Mouse (Mus musculus): Measurements from ENCODE around the gene Mrpl37.

The Mrpl37 gene

DNA sequence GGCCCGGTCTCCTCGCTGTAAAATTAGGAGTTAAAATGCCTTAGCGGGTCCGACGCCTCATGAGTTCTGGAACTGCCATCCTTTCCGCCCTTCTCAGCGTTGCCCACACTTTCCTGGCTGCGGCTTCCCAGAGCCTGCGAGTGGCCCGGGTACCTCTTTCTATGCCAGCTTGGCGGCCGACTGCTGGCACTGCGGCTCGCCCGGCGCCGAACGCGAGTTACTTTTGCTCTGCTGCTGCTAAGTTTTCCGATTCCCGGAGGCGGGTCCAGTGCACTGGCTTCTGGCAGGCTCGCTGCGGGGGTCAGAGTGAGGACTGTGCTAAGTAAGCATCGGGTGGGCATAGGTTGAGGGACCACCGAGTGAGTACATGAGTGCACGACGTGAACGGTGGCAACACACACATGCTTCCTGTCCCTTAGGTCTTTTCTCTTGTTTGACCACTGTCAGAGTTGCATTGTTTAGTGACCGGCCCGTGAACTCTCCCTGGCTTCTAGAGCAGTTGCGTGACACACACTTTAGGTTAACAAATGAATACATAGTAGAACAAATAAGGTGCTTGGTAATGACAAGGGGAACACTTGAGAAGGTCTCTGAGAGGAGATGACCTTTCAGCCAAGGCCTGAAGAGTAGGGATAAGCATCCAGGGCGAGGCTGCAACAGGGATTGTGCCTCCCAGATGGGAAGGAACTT is 628 bp upstream of the Mrpl37 start:
- no peak for DNase-seq (ENCODE audit: low read depth in 2 of 2, low spot score in 2 of 2)

- DNase-seq (ENCODE audit: low read depth in 2 of 2, low spot score in 2 of 2): no peak
These were observed 2.1 kb downstream of the Mrpl37 start for GRCm38 (mm10) chr4:107064394-107065098.

DNA sequence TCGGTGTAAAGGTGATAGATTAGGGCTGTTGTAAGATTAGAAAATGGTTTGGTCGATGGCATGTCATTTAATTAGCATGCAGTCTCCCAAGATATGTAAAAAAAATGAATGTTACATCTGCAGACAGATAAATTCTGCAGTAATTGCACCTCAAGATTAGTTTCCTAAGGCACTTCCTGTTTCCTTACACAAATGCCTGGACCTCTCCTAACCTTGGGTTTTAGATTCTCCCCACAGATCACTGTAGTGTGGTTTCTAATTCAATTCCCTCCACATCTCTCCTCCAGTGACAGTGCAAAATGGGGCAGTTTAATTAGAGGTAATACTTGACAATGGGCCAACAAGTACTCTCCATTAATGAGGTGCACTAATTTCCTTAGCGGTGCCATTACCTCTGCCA is 3.5 kb downstream of the Mrpl37 start:
- no peak for DNase-seq (ENCODE audit: low read depth in 2 of 2, low spot score in 2 of 2)

DNA sequence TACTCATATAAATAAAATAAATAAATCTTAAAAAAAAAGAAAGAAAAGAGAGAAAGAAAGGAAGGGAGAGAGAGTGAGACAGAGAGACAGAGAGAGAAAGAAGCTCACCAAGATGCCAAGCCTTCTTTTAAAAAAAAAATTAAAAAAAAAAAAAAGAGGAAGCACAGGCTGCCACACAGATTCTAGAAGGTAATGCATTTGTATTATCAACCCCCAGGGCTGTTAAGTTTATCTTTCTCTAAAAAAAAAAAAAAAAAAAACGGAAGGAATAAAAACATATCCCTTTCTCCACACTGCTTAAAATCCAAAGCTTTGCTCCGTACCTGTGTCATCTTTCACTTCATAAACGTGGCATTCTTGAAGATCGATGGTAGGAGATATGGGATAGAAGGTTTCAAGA is 5.1 kb downstream of the Mrpl37 start:
- DNase-seq (ENCODE audit: low read depth in 2 of 2, low spot score in 2 of 2): no peak

- DNase-seq (ENCODE audit: low read depth in 2 of 2, low spot score in 2 of 2): no peak
These were observed 7.9 kb downstream of the Mrpl37 start for GRCm38 (mm10) chr4:107058781-107059180.

DNA sequence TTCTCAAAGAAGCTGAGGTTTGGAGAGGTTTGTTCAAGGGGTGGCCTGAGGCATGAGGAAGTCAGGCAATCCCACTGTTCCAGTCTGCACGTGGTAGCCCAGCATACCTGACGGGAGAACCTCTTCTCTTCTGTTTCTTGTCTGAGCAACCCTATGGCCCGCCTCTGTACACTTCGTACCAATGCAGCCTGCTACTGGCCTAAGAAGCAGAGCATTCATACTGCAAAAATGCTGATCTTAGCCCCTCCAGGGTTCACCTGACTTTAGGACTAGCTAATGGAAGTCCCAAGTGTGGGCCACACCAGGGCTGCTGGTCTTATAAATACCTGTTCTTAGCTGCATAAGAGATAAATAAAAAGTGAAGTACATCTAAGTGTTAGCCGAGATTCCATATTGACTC is 8.3 kb downstream of the Mrpl37 start:
- DNase-seq (ENCODE audit: low read depth in 2 of 2, low spot score in 2 of 2): no peak

GRCm38 (mm10) chr4:107056088-107056487 is 10.6 kb downstream of the Mrpl37 start:
- no peak for DNase-seq (ENCODE audit: low read depth in 2 of 2, low spot score in 2 of 2)

GRCm38 (mm10) chr4:107052962-107053553 is 13.6 kb downstream of the Mrpl37 start:
- DNase-seq (ENCODE audit: low read depth in 2 of 2, low spot score in 2 of 2): no peak

GRCm38 (mm10) chr4:107051889-107052288 is 14.8 kb downstream of the Mrpl37 start:
- no peak for DNase-seq (ENCODE audit: low read depth in 2 of 2, low spot score in 2 of 2)

DNA sequence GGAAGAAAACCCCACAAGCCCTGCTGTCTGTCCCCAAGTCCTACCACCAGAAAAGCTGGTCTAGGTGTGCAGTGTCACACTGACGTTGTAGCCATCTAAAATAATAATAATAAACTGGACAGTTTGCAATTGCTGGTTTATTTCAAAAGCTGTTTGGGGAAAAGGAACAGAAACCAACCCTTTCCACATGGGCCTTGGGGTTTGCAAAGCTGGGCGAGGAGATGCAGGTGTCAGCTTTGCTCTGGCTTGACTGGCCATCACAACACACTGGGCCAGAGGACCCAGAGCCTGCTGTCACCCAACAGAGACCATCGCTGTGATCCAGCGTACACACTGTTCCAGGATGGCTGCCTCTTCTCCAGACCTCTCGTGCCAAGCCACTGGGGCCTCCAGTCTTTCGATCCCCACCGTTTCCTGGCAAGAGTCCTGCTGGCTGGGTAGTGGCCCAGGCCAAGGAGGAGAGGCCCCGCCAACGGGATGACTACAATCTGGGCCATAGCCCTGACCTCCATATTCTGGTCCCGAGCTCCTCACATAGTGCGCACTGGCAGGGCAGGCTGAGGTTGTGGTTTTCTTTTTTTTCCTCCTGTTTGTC is 18.0 kb downstream of the Mrpl37 start:
- no peak for DNase-seq (ENCODE audit: low read depth in 2 of 2, low spot score in 2 of 2)

DNA sequence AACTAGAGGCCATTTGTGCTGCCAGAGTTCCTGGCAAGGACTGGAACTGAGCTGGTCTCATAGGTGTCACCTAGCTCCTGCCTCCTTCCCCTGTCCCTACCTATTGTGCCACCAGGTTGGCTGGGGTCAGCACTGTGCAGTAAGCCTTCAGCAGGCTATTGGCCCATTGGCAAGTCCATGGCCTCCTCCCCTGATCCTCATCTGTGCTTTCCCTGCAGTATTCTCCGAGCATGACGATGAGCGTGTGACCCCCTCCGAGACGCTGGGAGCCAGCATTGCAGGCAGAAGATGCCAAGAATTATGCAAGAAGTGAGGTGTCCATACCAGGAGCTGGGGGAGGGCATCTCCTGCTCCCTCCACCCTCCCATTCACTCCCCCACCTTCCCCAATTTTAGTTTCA is 18.9 kb downstream of the Mrpl37 start:
- no peak for DNase-seq (ENCODE audit: low read depth in 2 of 2, low spot score in 2 of 2)

- DNase-seq (ENCODE audit: low read depth in 2 of 2, low spot score in 2 of 2): no peak
These were observed 21.5 kb downstream of the Mrpl37 start for GRCm38 (mm10) chr4:107045188-107045587.

GRCm38 (mm10) chr4:107042304-107042703 is 24.4 kb downstream of the Mrpl37 start:
- DNase-seq (ENCODE audit: low read depth in 2 of 2, low spot score in 2 of 2): no peak

DNA sequence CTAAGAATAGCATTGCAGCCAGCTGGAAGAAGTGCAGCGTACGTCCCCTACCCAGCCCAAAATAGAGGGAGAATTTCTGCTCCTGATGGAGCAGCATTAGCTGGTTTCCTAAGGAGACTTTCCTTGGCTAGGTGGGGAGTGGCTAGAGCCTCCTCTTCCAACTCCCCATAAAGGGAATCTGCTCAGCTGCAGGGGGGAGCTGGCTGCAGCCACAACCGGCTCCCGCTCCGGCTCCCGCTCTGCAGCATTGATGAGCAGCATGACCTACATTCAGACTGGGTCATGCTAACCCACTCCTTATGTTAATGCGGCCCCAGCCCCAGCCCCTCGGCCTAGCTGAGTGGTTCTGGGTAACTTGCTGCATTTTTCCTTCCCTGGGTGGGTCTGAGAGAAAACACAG is 27.4 kb downstream of the Mrpl37 start:
- DNase-seq (ENCODE audit: low read depth in 2 of 2, low spot score in 2 of 2): no peak

GRCm38 (mm10) chr4:107038303-107038702 is 28.4 kb downstream of the Mrpl37 start:
- DNase-seq (ENCODE audit: low read depth in 2 of 2, low spot score in 2 of 2): no peak

DNA sequence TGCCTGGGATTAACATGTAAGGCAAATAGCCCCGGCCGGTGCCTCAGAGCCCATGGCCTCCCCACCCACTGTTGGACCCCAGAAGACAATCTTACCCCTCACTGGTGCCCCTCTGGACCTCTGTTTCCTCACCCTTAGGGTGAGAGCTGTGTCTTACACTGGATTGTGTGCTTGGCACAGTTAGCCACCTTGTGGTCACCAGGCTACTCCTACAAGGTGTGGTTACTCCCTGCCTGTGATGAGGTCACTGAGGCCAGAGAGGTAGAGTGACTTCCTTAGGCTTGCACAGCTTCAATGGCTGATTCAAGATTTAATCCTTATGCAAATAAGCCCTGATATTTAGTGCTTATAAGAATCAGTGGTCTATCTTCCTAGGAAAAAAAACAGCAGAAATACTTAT is 29.7 kb downstream of the Mrpl37 start:
- DNase-seq (ENCODE audit: low read depth in 2 of 2, low spot score in 2 of 2): no peak

- DNase-seq (ENCODE audit: low read depth in 2 of 2, low spot score in 2 of 2): no peak
These were observed 31.0 kb downstream of the Mrpl37 start for GRCm38 (mm10) chr4:107035689-107036088.

- DNase-seq (ENCODE audit: low read depth in 2 of 2, low spot score in 2 of 2): no peak
These were observed 40.2 kb downstream of the Mrpl37 start for GRCm38 (mm10) chr4:107026451-107026850.

- no peak for DNase-seq (ENCODE audit: low read depth in 2 of 2, low spot score in 2 of 2)
These were observed 41.3 kb downstream of the Mrpl37 start for GRCm38 (mm10) chr4:107025369-107025768.

DNA sequence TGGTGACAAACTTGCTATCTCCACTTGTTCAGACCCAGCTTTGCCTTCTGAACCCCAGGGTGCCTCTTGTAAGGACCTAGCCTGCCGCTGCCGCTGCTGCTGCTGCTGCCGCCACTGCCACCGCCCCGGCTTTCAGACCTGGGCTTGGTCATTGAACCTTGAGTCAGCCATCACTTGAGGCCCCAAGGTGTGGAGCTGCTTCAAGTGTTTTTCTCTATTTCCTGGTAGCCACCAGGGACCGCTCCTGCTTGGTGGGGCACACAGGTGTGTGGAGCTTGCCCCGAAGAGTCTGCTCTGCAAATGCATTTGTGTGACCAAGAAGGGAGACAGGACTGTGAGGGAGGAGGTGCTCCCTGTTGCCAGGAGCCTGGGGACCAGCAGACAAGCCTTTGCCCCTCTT is 41.8 kb downstream of the Mrpl37 start:
- DNase-seq (ENCODE audit: low read depth in 2 of 2, low spot score in 2 of 2): no peak

DNA sequence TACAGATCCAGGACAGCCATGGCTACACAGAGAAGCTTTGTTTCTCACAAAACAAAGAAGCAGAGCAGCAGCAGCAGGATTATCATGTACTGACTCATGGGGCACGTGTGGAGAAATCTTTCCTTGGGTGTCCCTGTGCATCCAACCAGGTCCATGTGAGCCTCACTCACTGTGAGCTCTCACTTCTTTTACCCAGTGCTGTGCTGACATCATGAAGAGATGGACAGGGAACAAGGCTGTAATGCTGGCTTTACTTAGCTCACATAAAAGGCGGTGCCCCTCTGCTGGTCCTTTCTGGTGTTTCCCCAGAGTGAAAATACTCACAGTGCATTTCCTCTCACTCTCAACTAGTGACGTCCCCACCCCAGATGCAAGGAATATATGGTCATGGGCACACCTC is 45.2 kb downstream of the Mrpl37 start:
- DNase-seq (ENCODE audit: low read depth in 2 of 2, low spot score in 2 of 2): no peak

All from CD8-positive naive resting alpha-beta T cell, adult 2 months (primary cell).